Mouse (Mus musculus): ENCODE measurements around the gene Tprkb.
"Not testable (repeated sequence)": the region's sequence is repeated elsewhere in the genome, so short reads cannot be mapped to it uniquely, and the experiment has no call there.

Gene Tprkb

GRCm38 (mm10) chr6:85915539-85916513 lies 4.2 kb downstream of the Tprkb start, which contains the start of gene Nat8f1:
Gene Nat8f1 (minus strand): TSS chr6:85915687.
- peak; percentile 92 for DNase-seq (ENCODE audit: extremely low read depth, insufficient read length, low spot score)

DNA sequence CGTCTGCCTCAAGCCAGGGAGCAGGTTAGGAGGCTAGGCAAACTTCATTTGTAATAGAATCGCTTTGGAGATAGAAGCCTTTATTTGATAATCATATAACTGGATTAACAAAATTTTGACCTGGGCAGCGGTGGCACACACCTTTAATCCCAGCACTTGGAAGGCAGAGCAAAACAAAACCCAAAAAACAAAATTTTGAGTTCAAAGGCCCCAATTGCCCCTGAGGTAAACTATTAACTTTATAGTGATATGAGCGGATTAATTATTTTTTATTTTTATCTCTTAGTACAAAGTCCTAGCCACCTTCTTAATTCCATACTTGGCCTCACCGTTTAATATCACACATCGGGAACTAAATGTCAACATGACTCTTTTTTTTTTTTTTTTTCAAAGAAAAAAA lies 4.9 kb downstream of the Tprkb start:
- DNase-seq (ENCODE audit: extremely low read depth, insufficient read length, low spot score), result no peak

DNA sequence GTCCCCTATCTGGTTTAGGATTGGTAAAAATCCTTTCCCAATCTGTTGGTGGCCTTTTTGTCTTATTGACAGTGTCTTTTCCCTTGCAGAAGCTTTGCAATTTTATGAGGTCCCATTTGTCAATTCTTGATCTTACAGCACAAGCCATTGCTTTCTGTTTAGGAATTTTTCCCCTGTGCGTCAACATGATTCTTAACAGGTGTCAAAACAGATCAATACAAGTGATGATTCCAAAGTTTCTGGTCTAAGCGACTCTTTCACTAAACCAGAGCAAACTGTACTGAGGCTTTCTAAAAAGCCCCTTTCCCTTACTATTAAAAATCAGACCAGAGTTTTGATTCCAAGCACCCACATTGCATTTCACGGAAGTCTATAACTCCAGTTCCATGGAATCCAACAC lies 6.7 kb downstream of the Tprkb start:
- DNase-seq (ENCODE audit: extremely low read depth, insufficient read length, low spot score), result not testable (repeated sequence)

GRCm38 (mm10) chr6:85919401-85919800 lies 7.7 kb downstream of the Tprkb start:
- no peak for DNase-seq (ENCODE audit: extremely low read depth, insufficient read length, low spot score)

DNA sequence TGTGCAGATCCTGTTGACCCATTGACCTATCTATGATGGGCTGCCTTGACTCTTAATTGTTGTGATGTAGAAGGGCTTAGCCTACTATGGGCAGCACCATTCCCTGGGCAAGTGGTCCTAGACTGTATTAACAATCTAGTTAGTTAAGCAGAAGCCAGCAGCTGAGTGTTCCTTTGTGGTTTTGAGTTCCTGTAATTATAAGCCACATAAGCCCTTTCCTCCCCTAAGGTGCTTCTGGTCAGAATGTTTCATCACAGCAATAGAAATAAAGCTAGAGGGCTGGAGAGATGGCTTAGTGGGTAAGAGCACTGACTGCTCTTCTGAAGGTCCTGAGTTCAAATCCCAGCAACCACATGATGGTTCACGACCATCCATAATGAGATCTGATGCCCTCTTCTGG lies 12.0 kb downstream of the Tprkb start:
- DNase-seq (ENCODE audit: extremely low read depth, insufficient read length, low spot score), result no peak

- no peak for DNase-seq (ENCODE audit: extremely low read depth, insufficient read length, low spot score)
Observed at GRCm38 (mm10) chr6:85926709-85927108, 15.0 kb downstream of the Tprkb start.

DNA sequence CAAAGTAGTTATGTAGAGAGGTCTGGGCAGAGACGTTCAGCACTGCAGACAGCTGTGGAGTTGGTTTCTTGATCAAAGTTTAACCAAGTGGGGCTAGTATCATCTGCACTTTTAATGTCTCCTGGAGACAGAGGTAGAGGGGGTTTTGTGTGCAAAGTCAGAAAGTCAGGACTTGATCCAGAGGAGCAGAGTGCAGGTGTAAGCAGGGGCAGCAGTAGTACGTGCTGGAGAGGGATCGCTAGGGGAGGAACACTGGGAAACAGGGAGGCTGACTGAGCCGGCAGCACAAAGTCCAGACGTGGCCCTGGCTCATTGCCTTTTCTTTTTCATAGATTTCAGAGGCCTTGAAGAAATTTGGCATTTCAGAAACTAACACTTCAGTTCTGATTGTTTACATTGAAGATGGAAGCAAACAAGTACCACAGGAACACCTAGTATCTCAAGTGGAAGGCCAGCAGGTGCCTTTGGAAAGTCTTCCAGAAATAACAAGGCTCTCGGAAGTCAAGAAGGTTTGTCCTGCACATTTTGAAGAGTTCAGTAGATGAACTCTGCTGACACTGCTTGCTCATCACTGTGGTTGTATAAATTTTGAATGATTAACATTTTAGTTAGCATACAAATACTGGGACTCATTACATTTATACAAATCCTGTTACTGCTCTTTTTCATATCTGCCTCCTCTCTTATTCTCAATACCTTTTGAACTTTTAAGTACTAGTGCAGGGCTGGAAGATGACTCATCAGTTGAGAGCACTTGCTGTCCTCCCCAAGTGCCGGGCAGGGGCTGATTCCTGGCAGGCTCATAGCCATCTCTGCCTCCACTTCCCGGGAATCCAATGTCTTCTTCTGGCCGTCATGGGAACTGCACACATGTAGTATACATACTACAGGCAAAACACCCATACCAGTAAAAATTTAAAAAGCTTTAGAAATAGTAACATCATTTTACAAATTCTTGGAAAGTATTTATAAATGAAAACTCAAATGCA lies 16.1 kb downstream of the Tprkb start:
- no peak for DNase-seq (ENCODE audit: extremely low read depth, insufficient read length, low spot score)

DNA sequence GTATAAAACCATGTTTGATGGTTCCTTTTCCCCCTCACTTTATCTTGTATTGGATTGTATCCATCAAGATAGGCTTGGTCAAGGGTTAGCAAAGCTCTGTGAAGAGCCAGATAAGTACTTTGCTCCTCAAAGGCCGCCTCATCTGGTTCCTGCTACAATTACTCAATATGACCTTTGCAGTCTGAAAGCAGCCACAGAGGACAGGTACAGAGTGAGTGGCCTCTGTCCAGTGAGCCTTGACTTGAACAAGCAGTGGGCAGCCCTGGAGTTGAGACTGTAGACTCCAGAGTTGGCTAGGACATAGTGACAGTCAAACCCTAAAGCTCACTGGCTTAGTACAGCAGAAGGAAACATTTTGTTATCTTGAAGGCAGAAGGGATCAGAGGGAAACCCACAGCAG lies 17.6 kb downstream of the Tprkb start:
- DNase-seq (ENCODE audit: extremely low read depth, insufficient read length, low spot score), result no peak

- DNase-seq (ENCODE audit: extremely low read depth, insufficient read length, low spot score), result no peak
Observed at GRCm38 (mm10) chr6:85934047-85934446, 22.4 kb downstream of the Tprkb start.

- DNase-seq (ENCODE audit: extremely low read depth, insufficient read length, low spot score), result no peak
Observed at GRCm38 (mm10) chr6:85935646-85936045, 24.0 kb downstream of the Tprkb start.

DNA sequence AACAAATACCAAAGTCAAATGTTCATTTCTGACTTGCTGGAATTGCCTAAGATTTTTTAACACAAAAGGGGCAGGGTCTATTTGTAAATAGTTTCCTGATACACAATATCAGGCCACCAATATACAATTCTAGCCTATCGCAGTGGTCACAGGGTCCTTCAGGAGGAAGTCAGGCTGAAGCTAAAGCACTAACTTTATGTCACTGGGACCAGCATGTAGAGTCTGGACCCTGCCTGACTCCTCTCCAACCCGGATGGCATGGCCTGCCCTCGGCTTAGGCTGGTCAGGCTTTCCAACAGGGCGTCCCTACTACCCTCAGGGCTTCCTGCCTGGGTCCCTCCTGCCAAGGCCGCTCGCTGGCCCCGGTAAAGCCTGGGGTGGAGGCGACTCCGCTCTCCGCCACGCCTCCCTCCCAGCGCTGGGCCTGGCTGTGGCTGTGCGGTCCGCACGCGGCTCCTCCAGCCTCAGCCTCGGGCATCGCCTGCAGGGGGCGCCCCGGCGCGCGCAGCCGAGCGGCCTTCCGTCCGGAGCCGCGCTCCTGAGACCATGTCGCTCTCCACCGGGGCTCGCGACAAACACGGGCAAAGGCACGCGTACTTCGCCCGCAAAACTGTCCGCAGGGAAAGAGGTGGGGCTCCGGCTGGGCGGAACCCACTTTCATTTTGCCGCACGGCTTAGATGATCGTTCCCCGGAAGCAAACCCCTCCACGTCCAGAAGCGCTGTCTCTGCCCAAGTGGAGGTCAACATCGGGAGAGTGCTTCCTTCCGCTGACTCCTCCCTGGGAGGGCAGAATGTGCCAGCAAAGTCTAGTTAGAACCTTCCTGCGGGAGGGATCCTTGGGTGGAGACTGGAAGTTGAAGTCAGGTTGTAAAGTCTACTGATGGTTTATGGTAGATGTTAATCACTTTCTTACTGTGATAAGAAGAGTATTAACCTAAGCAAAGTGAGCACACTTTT lies 25.1 kb downstream of the Tprkb start:
- peak; percentile 88 for DNase-seq (ENCODE audit: extremely low read depth, insufficient read length, low spot score)

DNA sequence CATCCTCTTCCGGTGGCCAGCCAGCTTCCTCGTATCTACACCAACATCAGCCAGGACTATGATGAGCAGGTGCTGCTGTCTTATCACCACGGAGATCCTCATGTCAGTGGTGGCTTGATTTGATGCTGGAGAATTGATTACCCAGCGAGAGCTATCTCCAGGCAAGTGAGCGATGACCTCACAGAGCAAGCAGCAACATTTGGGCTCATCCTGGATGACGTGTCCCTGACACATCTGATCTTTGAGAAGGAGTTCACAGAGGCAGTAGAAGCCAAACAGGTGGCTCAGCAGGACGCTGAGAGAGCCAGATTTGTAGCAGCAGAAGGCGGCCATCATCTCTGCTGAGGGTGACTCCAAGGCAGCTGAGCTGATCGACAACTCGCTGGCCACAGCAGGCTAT lies 27.0 kb downstream of the Tprkb start:
- DNase-seq (ENCODE audit: extremely low read depth, insufficient read length, low spot score), result no peak

- no peak for DNase-seq (ENCODE audit: extremely low read depth, insufficient read length, low spot score)
Observed at GRCm38 (mm10) chr6:85942469-85942868, 30.8 kb downstream of the Tprkb start.

GRCm38 (mm10) chr6:85948549-85948948 lies 36.9 kb downstream of the Tprkb start:
- DNase-seq (ENCODE audit: extremely low read depth, insufficient read length, low spot score), result no peak

DNA sequence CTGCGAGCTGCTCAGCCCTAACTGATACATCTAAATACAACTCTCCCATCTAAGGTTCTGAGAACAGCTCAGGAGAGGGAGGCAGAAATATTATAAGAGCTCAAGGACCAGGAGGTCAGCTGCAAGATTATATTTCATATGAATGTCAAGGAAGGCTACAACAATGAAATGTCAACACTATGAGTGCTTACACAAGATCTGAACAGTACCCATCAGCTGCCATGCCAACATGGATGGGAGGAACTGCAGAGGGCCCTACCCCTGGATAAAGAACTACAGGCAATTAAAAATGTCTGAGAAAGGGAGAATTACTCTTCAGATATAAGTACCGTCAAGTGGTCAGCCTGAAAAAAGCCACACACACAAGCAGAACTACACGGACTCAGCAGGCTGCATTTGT lies 45.9 kb downstream of the Tprkb start:
- DNase-seq (ENCODE audit: extremely low read depth, insufficient read length, low spot score), result no peak

DNA sequence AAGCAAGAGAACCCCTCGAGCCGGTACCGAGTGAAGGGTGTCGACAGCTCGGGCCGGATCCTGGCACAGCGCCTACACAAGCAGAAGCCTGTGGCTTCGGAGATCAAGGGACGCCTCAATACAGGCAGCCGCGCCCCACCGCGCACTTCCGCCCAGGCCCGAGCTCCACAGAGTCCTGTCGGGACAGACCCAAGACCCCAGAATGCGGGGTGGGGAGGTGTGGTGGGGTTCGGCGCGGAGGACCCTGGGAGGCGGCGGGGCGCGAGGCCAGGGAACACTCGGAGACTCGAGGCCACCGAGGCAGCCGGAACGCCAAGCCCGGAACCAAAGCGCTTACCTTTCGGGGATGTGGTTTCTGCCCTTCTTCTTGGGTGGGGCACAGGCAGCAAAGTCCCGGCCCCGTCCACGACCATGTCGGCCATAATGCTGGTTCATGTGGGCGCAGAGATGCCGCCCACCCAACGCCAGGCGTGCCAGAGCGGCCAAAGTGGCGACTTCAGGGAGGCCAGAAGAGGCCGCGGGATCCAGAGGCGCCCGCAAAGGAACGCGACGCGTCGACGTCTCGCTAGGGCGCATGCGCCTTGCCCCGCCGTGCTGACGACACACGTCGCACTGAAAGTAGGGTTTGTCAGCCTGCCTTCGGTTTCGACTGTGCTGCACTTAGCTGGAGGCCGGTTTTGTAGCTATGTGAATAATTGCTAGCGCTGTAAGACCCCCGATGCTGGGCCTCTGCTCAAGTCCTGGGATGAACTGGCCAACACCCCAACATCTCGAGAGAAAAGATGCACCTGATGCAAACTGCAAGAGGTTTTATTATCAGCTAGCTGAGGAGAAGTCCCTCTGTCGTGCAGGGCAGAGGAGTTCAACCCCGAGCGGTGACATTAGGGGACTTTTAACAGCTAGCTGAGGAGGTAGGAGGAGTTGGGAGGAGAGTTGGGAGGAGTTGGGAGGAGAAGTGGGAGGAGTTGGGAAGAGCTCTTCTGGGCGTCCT lies 49.7 kb downstream of the Tprkb start, which contains the start of gene Dusp11:
Gene Dusp11, minus strand, starts transcription at position 567 of the 991 bp plus-strand sequence.
- peak; percentile 93 for DNase-seq (ENCODE audit: extremely low read depth, insufficient read length, low spot score)

GRCm38 (mm10) chr6:85966081-85966480 lies 54.4 kb downstream of the Tprkb start:
- not testable (repeated sequence) for DNase-seq (ENCODE audit: extremely low read depth, insufficient read length, low spot score)

GRCm38 (mm10) chr6:85966686-85967085 lies 55.0 kb downstream of the Tprkb start:
- DNase-seq (ENCODE audit: extremely low read depth, insufficient read length, low spot score), result no peak

DNA sequence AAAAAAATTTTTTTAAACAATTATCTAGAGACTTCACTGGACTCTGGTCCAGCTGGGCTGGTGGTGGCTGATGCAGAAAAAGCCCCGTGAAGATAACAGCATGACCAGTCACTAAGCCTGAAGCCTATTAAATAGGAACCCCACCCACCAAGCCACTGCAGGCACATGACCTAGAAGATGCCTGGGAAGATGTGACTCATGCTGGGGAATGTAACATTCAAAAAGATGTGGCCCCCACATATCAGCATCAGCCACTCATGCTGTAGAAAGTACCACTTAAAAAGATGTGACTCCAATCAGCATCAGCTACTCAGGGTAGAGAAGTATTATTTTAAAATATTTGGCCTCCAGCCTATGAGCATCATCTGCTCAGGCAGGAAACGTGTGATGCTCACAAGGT lies 58.2 kb downstream of the Tprkb start:
- DNase-seq (ENCODE audit: extremely low read depth, insufficient read length, low spot score), result peak; percentile 14
